Mouse (Mus musculus) hindbrain, embryonic 16.5 days (tissue): ENCODE results near the gene Nhp2. TPM values are rescaled to one million over a fixed set of nuclear protein-coding genes. Genes with fewer than 3 reads are reported as not detected.

Experiments
- ATAC-seq: fragments of 200-750 bp; cut with Nextera tagmentation; 2 replicates; pipeline ENCODE4 v1.8.0; 2017; ENCODE audit warnings: moderate TSS enrichment, moderate library complexity
- H3K27ac ChIP-seq: fragments of 300-500 bp; sonication (generic); 2 replicates; pipeline ENCODE4 v1.5.1; 2014; ENCODE audit warnings: low read depth, mild to moderate bottlenecking, control low read depth, low read length, moderate library complexity
- H3K27me3 ChIP-seq: fragments of 300-500 bp; sonication (generic); replicated peaks from 2 replicates; pipeline ENCODE4 v1.6.1; 2014; ENCODE audit warnings: low read length; ENCODE audit not compliant: control insufficient read depth, insufficient read depth
- H3K36me3 ChIP-seq: fragments of 300-500 bp; sonication (generic); 2 replicates; pipeline ENCODE4 v1.6.1; 2014; ENCODE audit warnings: mild to moderate bottlenecking, low read length, moderate library complexity, mixed read lengths; ENCODE audit not compliant: control insufficient read depth, insufficient read depth
- H3K4me1 ChIP-seq: fragments of 300-500 bp; sonication (generic); 2 replicates; pipeline ENCODE4 v1.6.1; 2014; ENCODE audit warnings: low read depth, low read length; ENCODE audit not compliant: control insufficient read depth, insufficient read depth
- H3K4me2 ChIP-seq: fragments of 300-500 bp; sonication (generic); 2 replicates; pipeline ENCODE4 v1.6.1; 2014; ENCODE audit warnings: mild to moderate bottlenecking, low read length, control low read depth, moderate library complexity
- H3K4me3 ChIP-seq: fragments of 300-500 bp; sonication (generic); 2 replicates; pipeline ENCODE4 v1.5.1; 2014; ENCODE audit warnings: mild to moderate bottlenecking, low read length, control low read depth, moderate library complexity
- H3K9ac ChIP-seq: fragments of 300-500 bp; sonication (generic); 2 replicates; pipeline ENCODE4 v1.6.1; 2014; ENCODE audit warnings: low read depth, mild to moderate bottlenecking, control low read depth, low read length, moderate library complexity
- H3K9me3 ChIP-seq: fragments of 300-500 bp; sonication (generic); 2 replicates; pipeline ENCODE4 v1.6.1; 2014; ENCODE audit warnings: mild to moderate bottlenecking, low read length, moderate library complexity; ENCODE audit not compliant: control insufficient read depth
- WGBS: fragments of 180-500 bp; shearing (Covaris S2); extraction: QIAGEN DNeasy Blood & Tissue Kit; methylation state at CpG from one replicate; pipeline ENCODE4 v1.1.7; 2014; 5-methylcytosine and 5-hydroxymethylcytosine counted together
- polyA plus RNA-seq: library from polyadenylated mRNA; unstranded; fragments of >200 nt; fragmentation: Nextera tagmentation; extraction: Ambion mirVana; gene quantifications from 2 replicates; pipeline ENCODE4 v1.2.1, GENCODE M21; 2015

The Nhp2 gene
- polyA plus RNA-seq, 1 experiment from 2014 or later = 98.4 TPM

DNA sequence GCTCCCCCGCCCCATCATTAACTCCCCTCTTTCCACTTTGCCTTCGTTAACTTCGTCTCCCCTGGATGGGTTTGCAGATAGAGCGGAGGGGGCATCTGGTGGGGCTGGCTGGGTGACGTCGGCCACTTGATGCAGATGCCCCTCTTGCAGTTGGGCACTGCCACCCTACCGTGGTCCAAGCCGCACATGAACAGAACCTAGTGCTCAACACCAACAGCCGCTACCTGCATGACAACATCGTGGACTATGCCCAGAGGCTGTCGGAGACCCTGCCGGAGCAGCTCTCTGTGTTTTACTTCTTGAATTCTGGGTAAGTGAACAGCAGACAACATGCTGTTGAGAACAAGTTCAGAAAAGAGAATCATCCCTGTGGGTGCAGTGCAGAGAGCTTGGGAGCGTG is 33.1 kb upstream of the Nhp2 start:
- Histone ChIP-seq H3K9ac (no peak overlapping the region), H3K36me3 (peaks cover 7% of the 10 kb centered on the region; the same call in 1 of the 2 replicates), H3K4me3 (no peak overlapping the region), H3K27ac (no peak overlapping the region), H3K4me2 (no peak overlapping the region), H3K27me3 (no peaks in the 10 kb centered on the region), H3K9me3 (no peaks in the 10 kb centered on the region), H3K4me1 (peaks cover 13% of the 10 kb centered on the region)
- ATAC-seq = no peak
- 93% methylated on average over 13 of the region's 13 CpGs for WGBS

DNA sequence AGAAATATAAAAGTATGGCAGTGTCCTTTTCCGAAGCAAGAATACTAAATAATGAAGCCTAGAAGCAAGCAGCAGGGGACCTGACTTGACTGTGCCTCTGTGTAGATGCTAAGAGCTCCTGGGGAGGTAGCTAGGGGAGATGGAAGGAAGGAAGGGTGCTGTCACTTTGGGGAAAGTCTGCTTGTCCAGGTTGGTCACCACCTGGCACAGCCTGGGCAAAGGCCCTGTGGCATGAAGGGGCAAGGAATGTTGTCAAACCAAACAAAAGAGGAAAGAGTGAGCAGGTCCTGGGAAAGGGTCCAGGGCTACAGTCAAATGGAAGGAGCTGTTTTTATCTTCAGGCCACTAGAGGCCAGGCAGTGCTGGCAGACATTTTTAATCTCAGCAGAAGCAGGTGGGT is 32.5 kb upstream of the Nhp2 start:
- H3K9ac ChIP-seq = no peak overlapping the region
- no peak overlapping the region for H3K27ac ChIP-seq
- H3K4me2 ChIP-seq = no peak overlapping the region
- H3K9me3 ChIP-seq = no peaks in the 10 kb centered on the region
- 92% methylated on average over 1 of the region's 1 CpGs for WGBS
- H3K4me3 ChIP-seq = no peak overlapping the region
- peaks cover 7% of the 10 kb centered on the region; the same call in 1 of the 2 replicates for H3K36me3 ChIP-seq
- no peaks in the 10 kb centered on the region for H3K27me3 ChIP-seq
- H3K4me1 ChIP-seq = peaks cover 13% of the 10 kb centered on the region
- ATAC-seq = no peak

DNA sequence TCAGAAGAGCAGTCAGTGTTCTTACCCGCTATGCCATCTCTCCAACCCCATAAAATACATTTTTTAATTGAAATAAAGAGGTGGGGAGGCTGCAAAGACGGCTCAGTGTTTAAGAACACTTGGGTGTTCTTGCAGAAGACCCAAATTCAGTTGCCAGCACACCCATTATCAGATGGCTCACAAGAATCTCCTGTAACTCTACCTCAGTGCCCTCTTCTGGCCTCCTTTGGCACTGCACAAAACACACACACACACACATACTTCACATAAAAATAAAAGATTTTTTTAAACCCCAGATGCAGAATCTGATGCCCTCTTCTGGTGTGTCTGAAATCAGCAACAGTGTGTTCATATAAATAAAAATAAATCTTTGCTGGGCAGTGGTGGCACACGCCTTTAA is 30.7 kb upstream of the Nhp2 start:
- no peak overlapping the region for H3K4me2 ChIP-seq
- H3K9ac ChIP-seq = no peak overlapping the region
- no peaks in the 10 kb centered on the region for H3K9me3 ChIP-seq
- H3K27ac ChIP-seq = no peak overlapping the region
- H3K4me1 ChIP-seq = peaks cover 12% of the 10 kb centered on the region
- WGBS = 97% methylated on average over 3 of the region's 3 CpGs
- H3K4me3 ChIP-seq = no peak overlapping the region
- H3K36me3 ChIP-seq = peaks cover 18% of the 10 kb centered on the region; the same call in 1 of the 2 replicates
- no peak for ATAC-seq
- no peaks in the 10 kb centered on the region for H3K27me3 ChIP-seq

DNA sequence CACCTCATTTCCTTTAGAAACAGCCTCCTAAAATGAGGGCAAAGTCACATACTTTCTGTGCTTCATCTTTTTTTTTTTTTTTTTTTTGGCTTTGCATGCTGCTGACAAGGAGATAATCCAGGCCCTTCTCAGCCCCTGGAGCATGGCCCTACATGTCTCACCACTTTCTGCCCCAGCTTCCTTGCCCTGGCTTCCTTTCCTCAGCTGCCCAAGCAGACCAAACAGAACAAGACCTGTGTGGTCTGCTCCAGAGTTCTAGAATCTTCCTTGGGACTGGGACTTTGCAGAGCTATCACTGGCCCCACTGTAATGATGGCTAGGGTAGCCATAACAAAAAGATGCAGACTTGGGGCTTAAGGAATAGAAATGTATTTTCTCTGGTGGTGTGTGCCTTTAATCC is 29.5 kb upstream of the Nhp2 start:
- H3K36me3 ChIP-seq = peaks cover 24% of the 10 kb centered on the region; the same call in 1 of the 2 replicates

DNA sequence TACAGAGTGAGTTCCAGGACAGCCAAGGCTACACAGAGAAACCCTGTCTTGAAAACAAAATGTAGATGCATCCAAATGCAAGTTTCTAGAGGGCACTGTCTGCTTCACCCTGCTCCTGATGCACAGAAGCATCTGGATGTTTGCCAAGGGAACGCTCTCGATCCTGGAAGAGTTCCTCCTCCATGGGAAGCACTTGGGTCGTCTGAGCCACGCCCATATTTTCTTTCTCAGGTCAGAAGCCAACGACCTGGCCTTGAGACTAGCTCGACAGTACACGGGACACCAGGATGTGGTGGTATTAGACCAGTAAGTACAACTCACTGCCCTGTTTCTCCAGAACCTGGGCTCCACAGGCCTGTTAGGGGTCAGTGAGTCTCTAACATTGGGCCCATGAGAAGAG is 28.4 kb upstream of the Nhp2 start:
- H3K4me3 ChIP-seq = no peak overlapping the region
- no peaks in the 10 kb centered on the region for H3K4me1 ChIP-seq
- H3K36me3 ChIP-seq = peaks cover 34% of the 10 kb centered on the region
- no peak for ATAC-seq
- H3K4me2 ChIP-seq = no peak overlapping the region
- WGBS = 76% methylated on average over 7 of the region's 7 CpGs
- no peak overlapping the region for H3K9ac ChIP-seq
- H3K9me3 ChIP-seq = no peaks in the 10 kb centered on the region
- no peaks in the 10 kb centered on the region for H3K27me3 ChIP-seq
- H3K27ac ChIP-seq = no peak overlapping the region

More for the DNA sequence above, 29.5 kb upstream of the Nhp2 start:
- H3K9ac ChIP-seq = no peak overlapping the region
- H3K4me2 ChIP-seq = no peak overlapping the region
- no peaks in the 10 kb centered on the region for H3K27me3 ChIP-seq
- peaks cover 8% of the 10 kb centered on the region for H3K4me1 ChIP-seq
- no peaks in the 10 kb centered on the region for H3K9me3 ChIP-seq
- ATAC-seq = no peak
- H3K4me3 ChIP-seq = no peak overlapping the region
- no peak overlapping the region for H3K27ac ChIP-seq

DNA sequence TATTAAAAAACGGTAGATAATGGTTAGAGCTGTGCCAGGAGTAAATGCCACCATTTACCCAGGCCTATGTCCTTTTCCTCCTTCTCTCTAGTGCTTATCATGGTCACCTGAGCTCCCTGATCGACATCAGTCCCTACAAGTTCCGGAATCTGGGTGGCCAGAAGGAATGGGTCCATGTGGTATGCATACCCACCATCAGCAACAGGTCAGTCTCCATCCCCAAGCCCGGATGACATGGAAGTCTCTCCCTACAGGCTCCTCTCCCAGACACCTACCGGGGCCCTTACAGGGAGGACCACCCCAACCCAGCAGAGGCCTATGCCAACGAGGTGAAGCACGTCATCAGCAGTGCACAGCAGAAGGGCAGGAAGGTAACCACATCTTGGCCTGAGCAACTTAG is 27.6 kb upstream of the Nhp2 start:
- Histone ChIP-seq H3K4me2 (no peak overlapping the region), H3K9me3 (no peaks in the 10 kb centered on the region), H3K9ac (no peak overlapping the region), H3K27me3 (no peaks in the 10 kb centered on the region), H3K36me3 (peaks cover 35% of the 10 kb centered on the region), H3K4me3 (no peak overlapping the region), H3K4me1 (no peaks in the 10 kb centered on the region), H3K27ac (no peak overlapping the region)
- 92% methylated on average over 7 of the region's 7 CpGs for WGBS
- ATAC-seq = no peak

DNA sequence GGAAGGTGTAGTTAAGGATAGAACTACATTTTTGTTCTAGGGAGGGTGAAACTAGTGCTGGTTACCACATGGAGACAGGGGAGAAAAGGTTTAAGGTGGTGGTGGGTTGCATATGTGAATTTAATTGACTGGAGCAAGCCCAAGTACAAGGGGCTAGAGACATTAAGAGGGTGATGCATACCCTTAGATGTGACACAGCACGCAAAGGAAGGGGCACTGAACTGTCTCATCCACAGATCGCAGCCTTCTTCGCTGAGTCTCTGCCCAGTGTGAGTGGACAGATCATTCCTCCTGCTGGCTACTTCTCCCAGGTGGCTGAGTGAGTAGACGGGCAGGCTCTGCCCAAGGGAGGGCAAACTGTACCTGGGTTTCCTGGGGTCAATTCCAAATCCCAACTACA is 26.2 kb upstream of the Nhp2 start:
- Histone ChIP-seq H3K4me3 (no peak overlapping the region), H3K36me3 (peaks cover 35% of the 10 kb centered on the region), H3K27me3 (no peaks in the 10 kb centered on the region), H3K4me1 (no peaks in the 10 kb centered on the region), H3K27ac (no peak overlapping the region), H3K4me2 (no peak overlapping the region), H3K9me3 (no peaks in the 10 kb centered on the region), H3K9ac (no peak overlapping the region)
- no peak for ATAC-seq
- WGBS = 93% methylated on average over 4 of the region's 4 CpGs

DNA sequence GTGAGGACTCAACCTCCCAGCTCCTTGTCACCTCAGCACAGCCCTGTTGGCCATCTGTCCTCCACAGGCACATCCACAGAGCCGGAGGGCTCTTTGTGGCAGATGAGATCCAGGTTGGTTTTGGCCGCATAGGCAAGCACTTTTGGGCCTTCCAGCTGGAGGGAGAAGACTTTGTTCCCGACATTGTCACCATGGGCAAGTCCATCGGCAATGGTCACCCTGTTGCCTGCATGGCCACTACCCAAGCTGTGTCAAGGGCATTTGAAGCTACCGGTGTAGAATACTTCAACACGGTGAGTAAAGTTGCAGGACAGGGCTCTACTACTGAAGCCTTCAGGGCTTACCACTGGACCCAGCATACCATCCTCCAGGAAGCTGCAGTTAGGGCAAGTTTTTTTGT is 25.7 kb upstream of the Nhp2 start:
- peaks cover 39% of the 10 kb centered on the region for H3K36me3 ChIP-seq
- no peak overlapping the region for H3K4me2 ChIP-seq
- 93% methylated on average over 6 of the region's 6 CpGs for WGBS

DNA sequence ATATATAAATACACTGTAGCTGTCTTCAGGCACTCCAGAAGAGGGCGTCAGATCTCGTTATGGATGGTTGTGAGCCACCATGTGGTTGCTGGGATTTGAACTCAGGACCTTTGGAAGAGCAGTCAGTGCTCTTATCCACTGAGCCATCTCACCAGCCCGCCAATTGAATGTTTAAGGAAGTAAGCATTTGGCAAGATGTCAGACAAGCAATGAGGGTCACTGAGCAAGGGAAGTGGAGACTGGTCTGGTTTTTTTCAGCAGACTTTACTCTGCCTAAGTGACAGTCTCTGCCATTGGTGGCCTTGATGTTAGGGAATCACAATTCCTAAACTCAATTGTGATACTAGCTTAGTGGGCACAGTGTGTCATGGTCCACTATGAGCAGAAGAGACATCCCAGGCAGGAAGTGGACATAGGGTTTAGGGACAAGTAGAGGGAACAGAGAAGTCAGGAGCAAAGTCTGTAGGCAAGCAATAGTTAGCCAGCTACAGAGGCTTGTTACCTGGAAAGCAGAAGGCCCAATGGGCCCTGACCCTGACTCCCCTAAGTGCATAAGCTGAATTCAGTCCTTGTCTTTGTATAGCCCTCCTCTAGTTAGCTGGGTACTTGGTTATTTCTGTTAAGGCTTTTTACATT is 24.7 kb upstream of the Nhp2 start:
- peaks cover 44% of the 10 kb centered on the region for H3K36me3 ChIP-seq
- no peak overlapping the region for H3K4me3 ChIP-seq
- 88% methylated on average over 3 of the region's 3 CpGs for WGBS

More for the DNA sequence above, 25.7 kb upstream of the Nhp2 start:
- Histone ChIP-seq H3K9ac (no peak overlapping the region), H3K27ac (no peak overlapping the region), H3K9me3 (no peaks in the 10 kb centered on the region), H3K4me3 (no peak overlapping the region), H3K4me1 (no peaks in the 10 kb centered on the region), H3K27me3 (no peaks in the 10 kb centered on the region)
- ATAC-seq = no peak

More for the DNA sequence above, 24.7 kb upstream of the Nhp2 start:
- Histone ChIP-seq H3K27me3 (no peaks in the 10 kb centered on the region), H3K4me1 (no peaks in the 10 kb centered on the region), H3K4me2 (no peak overlapping the region), H3K27ac (no peak overlapping the region), H3K9ac (no peak overlapping the region), H3K9me3 (no peaks in the 10 kb centered on the region)
- no peak for ATAC-seq
